Mouse (Mus musculus): ENCODE data around the gene Gm9964.

DNA sequence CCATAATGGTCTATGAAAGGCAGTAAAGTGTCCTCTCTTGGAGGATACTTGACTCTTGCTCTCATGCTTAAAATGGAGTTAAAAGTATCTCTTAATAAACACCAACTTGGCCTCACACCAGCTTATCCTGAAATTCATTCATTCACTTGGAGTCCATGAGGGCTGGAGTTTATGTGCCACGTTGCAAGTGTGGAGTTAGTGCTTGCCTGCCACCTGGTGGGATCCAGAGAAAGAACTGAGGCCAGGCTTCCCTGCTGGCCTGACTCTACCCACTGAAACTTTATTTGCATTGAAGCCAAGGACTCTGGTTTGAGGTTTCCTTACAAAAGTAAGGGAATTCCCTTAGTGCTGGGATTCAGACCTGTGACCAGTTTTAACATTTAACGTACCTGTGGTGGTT, 6.2 kb downstream of the Gm9964 start:
- TF ChIP-seq POLR2A (IDR thresholded peaks at IDR 0.05; ENCODE audit: borderline replicate concordance, extremely low read depth, insufficient read depth, insufficient read length, poor library complexity, severe bottlenecking) (no peak), CTCF (IDR thresholded peaks at IDR 0.05; ENCODE audit: borderline replicate concordance, extremely low read depth, insufficient read depth, insufficient read length) (peak; percentile 44; the same call in 1 of the 2 replicates)

All from brain, embryonic 14.5 days (tissue).